Mouse (Mus musculus): ENCODE data around the gene Il17rc.

Gene Il17rc

DNA sequence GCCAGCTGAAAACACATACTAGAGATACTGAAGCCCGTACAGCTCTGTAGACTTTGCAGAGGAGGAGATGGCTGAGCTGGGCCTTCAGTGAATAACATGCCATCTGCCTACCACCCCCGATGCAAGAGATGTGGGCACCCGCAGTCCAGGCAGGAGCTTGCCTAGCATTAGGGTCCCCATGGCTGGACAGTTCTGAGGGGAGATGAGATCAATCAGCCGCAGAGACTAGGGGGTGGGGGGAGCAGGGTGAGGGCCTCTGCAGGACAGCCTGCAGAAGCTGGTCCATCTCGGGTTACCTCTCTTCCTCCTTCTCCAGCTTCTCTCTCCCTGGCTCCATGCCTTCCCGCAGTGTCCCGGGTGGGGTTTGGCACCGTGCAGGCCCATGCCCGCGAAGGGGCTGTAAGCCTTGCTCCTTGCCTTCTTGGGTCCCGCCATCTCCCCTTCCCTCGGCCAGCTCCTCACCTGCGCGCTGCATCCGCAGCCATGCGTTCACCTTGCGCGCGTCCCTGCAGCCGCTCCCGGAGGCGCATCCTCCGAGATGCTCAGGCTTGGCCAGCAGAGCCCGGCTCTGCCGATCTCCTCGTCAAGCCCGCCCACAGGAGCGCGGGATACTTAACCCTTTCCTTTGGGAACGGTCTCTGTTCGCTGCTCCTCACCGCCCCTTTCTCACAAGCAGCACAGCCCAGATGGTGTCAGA lies 30.3 kb downstream of the Il17rc start, which contains the start of gene Prrt3:
Prrt3 (minus strand) TSS at position 544 of the 697 bp plus-strand sequence.
- no peak for DNase-seq

DNA sequence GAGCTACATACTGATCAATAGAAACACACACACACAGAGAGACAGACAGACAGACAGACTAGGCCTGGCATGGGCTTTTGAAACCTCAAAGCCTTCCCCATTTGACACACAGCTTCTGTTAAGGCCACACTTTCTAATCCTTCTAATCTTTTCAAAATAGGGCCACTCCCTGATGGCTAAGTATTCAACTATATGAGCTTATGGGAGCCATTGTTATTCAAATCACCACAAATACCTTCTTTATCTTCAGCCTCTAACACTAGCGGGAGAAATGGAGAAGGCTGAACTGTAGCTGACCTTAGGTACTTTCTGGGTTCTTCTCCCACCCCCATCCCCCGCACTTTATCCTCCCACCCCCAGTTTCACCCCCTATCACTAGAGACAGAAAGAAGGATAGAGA lies 31.6 kb downstream of the Il17rc start:
- no peak for DNase-seq

DNA sequence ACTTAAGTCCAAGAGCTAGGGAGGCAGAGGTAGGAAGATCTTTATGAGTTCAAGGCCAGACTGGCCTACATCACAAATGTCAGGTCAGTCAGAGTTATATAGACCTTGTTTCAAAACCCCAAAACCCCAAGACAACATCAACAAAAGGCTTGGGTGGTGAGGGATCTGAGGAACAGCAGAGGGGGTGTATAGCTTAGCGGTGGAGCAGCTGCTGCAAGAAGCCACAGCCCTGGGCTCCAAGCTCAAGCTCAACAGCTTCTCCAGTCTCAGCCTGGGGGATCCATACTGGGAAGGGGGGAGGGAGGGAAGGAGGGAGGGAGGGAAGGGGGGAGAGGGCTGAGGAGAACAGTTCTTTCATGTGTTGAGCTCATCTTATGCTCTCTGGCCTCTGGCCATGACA lies 34.5 kb downstream of the Il17rc start:
- DNase-seq: no peak

DNA sequence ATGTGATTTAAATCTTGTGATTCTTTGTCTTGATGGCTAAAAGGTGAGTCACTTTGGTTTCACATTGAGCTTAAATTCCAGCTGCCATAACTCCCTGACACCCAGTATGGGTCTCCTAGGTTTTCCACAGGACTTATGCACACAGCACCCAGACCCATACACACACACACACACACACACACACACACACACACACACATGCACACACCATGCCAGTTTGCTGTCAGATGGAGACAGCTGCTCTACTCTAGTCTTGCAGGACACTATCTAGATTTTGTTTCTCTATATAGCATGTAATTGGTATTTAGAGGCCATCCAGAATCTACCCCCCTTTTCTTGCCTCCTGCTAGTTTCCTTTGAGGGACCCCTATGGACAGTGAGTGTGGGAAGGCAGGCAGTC lies 35.9 kb downstream of the Il17rc start:
- DNase-seq: no peak

DNA sequence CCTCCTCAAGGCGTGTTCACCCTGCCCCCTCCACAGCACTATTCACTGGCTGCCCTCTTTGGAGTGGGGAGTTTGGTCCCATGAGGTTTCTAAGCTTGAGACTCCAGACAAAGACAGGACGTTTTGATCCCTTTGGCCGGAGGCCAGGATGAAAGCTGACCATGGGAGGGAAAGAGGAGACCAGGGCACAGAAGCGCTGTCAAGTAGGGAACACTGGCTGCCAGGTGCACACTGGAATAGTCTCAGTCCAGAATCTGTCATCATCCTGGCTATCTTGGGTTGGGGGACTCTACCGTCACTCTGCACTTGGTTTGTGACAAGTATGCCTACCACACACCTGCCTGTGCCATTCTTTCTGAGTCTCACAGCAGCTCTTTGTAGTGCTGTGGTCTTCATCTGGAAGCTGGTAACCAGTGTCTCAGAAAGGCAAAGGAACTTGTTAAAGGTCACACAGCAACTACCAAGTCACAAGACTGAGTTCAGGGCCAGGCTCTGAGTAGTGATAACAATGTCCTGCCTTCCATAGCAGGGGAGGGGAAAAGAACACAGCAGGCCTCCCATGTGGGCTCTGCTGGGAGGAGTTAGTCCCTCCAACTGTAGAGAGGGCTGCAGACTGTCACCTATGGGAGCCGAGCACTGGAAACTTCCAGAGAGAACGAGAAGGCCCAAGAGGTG lies 37.2 kb downstream of the Il17rc start:
- DNase-seq: no peak

DNA sequence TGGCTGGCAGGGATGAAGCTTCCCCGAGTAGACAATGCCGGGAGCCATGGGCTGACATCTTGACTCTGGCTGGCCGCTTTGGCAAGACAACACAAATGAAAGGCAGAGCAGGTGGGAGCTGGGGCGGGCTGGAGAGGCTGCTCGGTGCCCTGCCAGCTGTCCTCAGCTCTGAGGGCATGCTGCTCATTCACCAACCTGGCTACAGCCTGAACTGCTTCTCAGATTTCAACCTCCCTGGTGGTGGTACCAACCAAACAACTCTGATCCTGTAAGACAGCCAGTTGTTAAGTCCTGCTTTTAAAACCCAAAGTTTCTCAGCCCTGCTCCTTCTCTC lies 37.7 kb downstream of the Il17rc start:
- DNase-seq: no peak

DNA sequence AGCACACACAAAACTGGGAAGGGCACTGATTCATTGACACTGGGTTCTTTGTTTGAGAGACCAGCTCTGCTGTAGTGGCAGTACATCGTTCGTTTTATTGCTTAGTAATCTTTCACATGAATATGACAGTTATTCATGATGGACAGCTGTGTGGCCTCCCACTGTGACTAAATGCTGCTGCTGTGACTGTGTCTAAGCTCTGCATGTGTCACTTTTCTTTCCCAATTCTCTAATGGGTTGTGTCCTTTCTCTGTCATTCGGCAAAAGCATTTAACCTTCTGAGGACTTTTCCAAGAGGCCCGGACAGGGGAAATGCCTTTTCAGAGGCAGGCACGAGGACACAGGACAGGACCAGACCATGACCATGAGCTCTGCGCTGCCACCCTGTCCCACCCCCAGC lies 42.7 kb downstream of the Il17rc start:
- DNase-seq: no peak

DNA sequence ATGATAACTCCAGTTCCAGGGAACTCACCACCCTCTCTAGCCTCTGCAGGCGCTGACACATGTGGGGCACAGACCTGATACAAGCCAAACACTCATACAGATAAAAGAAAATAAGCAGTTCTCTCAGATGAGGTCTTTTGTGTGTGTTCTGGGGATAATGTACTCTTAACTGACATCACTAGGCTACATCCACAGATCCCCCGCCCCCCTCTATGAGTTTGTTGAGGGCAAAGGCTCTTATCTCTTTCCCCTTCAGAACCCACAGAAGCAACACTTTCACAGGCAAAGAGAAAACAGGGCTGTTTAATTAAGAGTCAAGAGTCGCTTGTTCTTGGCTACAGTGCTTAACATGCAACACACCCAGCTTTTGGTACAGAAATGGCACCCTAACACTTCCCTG lies 43.4 kb downstream of the Il17rc start:
- no peak for DNase-seq

DNA sequence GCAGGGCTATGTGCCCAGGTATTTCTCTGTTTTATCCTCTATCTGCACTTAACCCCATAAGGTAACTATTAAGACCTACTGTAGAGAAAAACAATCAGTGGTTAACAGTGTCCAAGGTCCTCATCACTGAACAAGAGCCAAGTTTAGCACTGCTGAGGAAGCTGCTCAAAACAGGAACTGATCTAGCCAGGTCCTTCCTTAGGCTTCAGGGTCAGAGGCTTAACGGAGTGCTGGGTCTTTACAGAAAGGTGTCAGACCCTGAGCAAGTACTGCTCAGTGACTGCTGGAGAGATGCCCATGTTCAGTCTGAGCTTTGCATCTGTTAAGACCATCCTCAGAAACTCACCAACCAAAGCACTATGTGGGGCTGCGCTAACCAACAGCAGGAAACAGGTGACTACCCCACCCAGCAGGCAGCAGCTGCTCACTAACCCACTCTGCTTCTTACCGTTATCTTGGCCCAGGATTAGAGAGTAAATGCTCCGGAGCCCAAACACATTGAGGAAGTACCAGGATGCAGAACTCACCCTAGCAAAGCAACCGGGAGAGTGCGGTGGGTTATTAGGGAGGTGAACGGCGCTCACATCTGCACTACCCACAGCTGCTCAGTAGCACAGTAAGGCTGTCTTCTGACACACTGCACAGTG lies 46.3 kb downstream of the Il17rc start:
- DNase-seq: no peak

DNA sequence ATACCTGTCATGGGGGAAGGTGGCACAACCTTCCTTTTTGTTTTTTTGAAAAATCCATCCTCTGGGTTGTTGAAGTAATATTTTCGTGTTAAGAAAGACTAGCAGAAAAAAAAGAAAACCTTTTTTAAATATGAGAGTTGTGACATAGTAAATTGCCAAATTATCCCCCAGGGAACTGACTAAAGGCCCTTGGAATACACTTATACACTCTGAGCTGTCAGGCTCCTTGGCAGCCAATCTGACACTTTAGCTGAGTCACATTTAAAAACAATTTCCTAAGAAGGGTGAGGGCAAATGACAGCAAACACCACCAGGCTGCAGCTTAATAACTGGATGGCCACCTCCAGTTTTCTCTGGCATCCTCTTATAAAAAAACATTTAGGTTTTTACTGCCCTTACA lies 51.1 kb downstream of the Il17rc start:
- DNase-seq: no peak

DNA sequence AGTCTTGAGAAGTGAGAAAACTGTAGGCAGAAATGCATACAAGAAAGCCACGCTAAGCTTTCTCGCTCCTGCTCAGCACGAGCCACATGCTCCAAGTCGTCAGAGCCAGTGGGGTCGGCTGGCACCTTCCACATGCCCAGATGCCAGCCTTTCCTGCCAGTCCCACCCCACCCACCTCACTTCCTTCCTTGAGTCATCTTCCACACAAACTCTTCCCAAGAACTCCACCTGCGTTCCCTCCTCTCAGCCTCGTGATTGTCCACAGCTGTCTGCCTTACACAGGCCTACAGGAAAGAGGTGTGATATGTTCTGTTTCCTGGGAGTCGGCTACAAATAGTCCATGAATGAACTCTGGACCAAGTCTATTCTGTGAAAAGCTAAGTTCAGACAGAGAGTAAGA lies 52.2 kb downstream of the Il17rc start:
- no peak for DNase-seq

DNA sequence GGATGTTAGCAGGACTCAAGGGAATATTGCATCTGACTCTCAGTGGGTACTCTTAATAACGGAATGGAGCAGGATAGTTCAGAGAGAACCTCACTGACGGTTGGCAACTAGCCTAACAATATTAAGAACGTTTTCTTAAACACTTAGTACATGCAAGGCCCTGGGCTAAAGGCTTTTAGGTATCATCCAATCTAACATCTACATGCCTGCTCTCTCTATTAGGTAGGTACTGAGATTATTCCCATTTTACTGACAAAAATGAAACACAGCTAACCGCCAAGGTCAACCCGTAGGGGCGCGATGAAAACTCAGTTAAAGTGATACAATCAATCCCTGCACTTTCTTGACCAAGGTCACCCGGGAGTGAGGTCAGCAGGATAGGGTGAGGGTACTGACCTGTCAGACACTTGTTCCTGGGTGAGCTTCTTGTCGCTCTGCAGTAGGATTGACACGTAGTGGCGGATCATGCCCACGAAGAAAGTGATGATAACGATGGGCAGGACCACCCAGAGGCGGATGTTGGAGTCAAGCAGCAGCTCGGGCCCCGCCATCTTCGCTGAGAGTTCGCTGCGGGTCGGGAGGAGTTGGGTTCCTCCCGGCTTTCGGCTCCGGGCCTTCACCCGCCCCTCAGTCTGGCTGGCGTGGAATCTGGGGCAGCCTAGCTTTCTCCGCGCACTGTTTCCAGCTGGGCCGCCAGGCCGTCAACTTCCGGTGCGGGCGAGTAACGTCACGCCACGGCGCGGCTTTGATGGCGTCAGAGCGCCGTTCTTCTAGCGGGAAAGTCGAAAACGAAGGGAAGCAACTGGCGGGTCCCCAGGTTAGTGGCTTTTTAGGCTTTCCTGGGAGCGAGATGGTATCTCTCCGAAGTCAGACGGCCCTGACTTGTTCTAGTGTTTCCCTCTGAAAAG lies 60.0 kb downstream of the Il17rc start, which contains the start of the genes Emc3 and Fancd2:
Emc3 (minus strand) TSS at position 721 of the 908 bp plus-strand sequence.
Fancd2 (plus strand) TSS at position 751 of the 908 bp plus-strand sequence.
- peak; percentile 93 for DNase-seq

DNA sequence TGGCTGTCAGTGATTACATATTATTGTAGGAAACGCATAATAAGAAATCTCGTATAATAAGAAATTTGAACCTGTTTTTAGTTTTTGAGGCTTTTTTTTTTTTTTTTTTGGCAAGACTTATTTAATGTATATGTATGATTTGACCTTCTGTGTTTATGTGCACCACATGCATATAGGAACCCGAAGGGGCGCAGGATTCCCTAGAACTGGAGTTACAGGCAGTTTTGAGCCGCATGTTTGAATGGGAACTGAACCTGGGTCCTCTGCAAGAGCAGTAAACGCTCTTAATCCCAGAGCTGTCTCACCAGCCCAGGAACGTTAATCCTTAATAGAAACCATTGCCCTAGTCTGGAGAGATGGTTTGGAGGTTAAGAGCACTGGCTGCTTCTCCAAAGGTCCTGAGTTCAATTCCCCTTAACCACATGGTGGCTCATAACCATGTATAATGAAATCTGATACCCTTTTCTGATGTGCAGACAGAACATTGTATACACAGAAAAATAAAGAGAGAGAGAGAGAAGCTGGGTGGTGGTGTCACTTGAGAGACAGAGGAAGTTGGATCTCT lies 60.7 kb downstream of the Il17rc start:
- no peak for DNase-seq

Data from kidney, adult 18-20 months (tissue).